Mouse (Mus musculus) CH12.LX (cell line): ENCODE results near the gene Fntb. TPM values are rescaled to one million over a fixed set of nuclear protein-coding genes. Genes with fewer than 3 reads are reported as not detected.
"Not testable (repeated sequence)": the region's sequence is repeated elsewhere in the genome, so short reads cannot be mapped to it uniquely, and the experiment has no call there.

Source experiments
- DNase-seq: peaks from one replicate; pipeline ENCODE4 v3.0.0-alpha.2; 2013; ENCODE audit errors: extremely low read depth
- H3K27ac ChIP-seq: 2 replicates; pipeline ENCODE4 v1.5.1; 2012; ENCODE audit warnings: low read depth, mild to moderate bottlenecking, control low read depth, moderate library complexity; ENCODE audit not compliant: insufficient read depth
- H3K27me3 ChIP-seq: replicated peaks from 2 replicates; pipeline ENCODE3; 2012; ENCODE audit warnings: inconsistent platforms
- H3K36me3 ChIP-seq, 2 experiments: replicated peaks in 1 of 2; 2 replicates each; pipeline versions ENCODE3 to v1.6.1; 2012; ENCODE audit warnings: inconsistent platforms in 1 of 2, low read length in 1 of 2, mild to moderate bottlenecking in 1 of 2, mixed read lengths in 1 of 2, moderate library complexity in 1 of 2; ENCODE audit not compliant: control insufficient read depth in 1 of 2, insufficient read depth in 1 of 2
- H3K4me1 ChIP-seq, 2 experiments: 2 replicates each; pipeline ENCODE4 v1.6.1; 2012; ENCODE audit warnings: inconsistent platforms in 1 of 2, moderate library complexity in 1 of 2; ENCODE audit not compliant: insufficient read depth in 2 of 2, control insufficient read depth in 1 of 2
- H3K4me2 ChIP-seq: 2 replicates; pipeline ENCODE4 v1.6.1; 2012; ENCODE audit warnings: low read depth, mild to moderate bottlenecking, control low read depth; ENCODE audit not compliant: poor library complexity, insufficient read depth, severe bottlenecking
- H3K4me3 ChIP-seq, 3 experiments: fragments of 150-350 bp in 1 of 3; sonication (generic) in 1 of 3; replicated peaks in 1 of 3; 2 replicates each; pipeline versions ENCODE3 to v1.5.1; 2011 to 2012; ENCODE audit warnings: low read depth in 2 of 3, low read length in 2 of 3, mild to moderate bottlenecking in 2 of 3, moderate library complexity in 2 of 3, control low read depth in 1 of 3, improper control_type of control experiment in 1 of 3, inconsistent platforms in 1 of 3, mixed read lengths in 1 of 3; ENCODE audit not compliant: poor library complexity in 1 of 3
- H3K79me2 ChIP-seq: replicated peaks from 2 replicates; pipeline ENCODE4 v1.6.1; 2012; ENCODE audit warnings: mild to moderate bottlenecking, moderate library complexity; ENCODE audit not compliant: control insufficient read depth, poor library complexity, insufficient read depth, severe bottlenecking; ENCODE audit errors: extremely low read depth
- H3K9ac ChIP-seq: 2 replicates; pipeline ENCODE4 v1.6.1; 2012; ENCODE audit warnings: low read depth, mild to moderate bottlenecking, control low read depth, moderate library complexity; ENCODE audit not compliant: insufficient read depth
- H3K9me3 ChIP-seq: replicated peaks from 2 replicates; pipeline ENCODE3; 2012; ENCODE audit warnings: low read length, inconsistent platforms, mixed read lengths
- CHD1 ChIP-seq: IDR thresholded peaks from 2 replicates; pipeline ENCODE4 v1.6.1; 2012; ENCODE audit warnings: low read depth, low read length, improper control_type of control experiment, inconsistent platforms
- CHD2 ChIP-seq: IDR thresholded peaks from 2 replicates; pipeline ENCODE4 v1.6.1; 2011; ENCODE audit warnings: low read length, improper control_type of control experiment
- IRF4 ChIP-seq: IDR thresholded peaks from 2 replicates; pipeline ENCODE4 v1.6.1; 2014; ENCODE audit warnings: low read depth, mild to moderate bottlenecking, inconsistent platforms, low read length, improper control_type of control experiment
- KAT2A ChIP-seq: IDR thresholded peaks from 2 replicates; pipeline ENCODE4 v1.6.1; 2012; ENCODE audit warnings: low read length, improper control_type of control experiment, inconsistent platforms; ENCODE audit not compliant: insufficient replicate concordance
- MAFK ChIP-seq: IDR thresholded peaks from 2 replicates; pipeline ENCODE4 v1.6.1; 2011; ENCODE audit warnings: low read length, improper control_type of control experiment; ENCODE audit not compliant: insufficient replicate concordance
- MAX ChIP-seq: IDR thresholded peaks from 2 replicates; pipeline ENCODE4 v1.6.1; 2011; ENCODE audit warnings: low read length, improper control_type of control experiment
- MAZ ChIP-seq: IDR thresholded peaks from 2 replicates; pipeline ENCODE4 v1.6.1; 2012; ENCODE audit warnings: low read depth, mild to moderate bottlenecking, inconsistent platforms, low read length, improper control_type of control experiment, moderate library complexity
- MEF2A ChIP-seq: IDR thresholded peaks from 2 replicates; pipeline ENCODE4 v1.6.1; 2014; ENCODE audit warnings: low read depth, mild to moderate bottlenecking, inconsistent platforms, low read length, improper control_type of control experiment, borderline replicate concordance
- MYC ChIP-seq: IDR thresholded peaks from 2 replicates; pipeline ENCODE4 v1.6.1; 2011; ENCODE audit warnings: low read depth, mild to moderate bottlenecking, improper control_type of control experiment, low read length
- NELFE ChIP-seq: IDR thresholded peaks from 2 replicates; pipeline ENCODE4 v1.6.1; 2011; ENCODE audit warnings: low read depth, low read length, improper control_type of control experiment
- RAD21 ChIP-seq: IDR thresholded peaks from 2 replicates; pipeline ENCODE4 v1.6.1; 2011; ENCODE audit warnings: low read depth, mild to moderate bottlenecking, low read length, improper control_type of control experiment, moderate library complexity
- RCOR1 ChIP-seq: conservative IDR thresholded peaks from 2 replicates; pipeline ENCODE4 v1.6.1; 2012; ENCODE audit warnings: low read depth, mild to moderate bottlenecking, inconsistent platforms, low read length, improper control_type of control experiment
- SIN3A ChIP-seq: IDR thresholded peaks from 2 replicates; pipeline ENCODE4 v1.6.1; 2012; ENCODE audit warnings: low read length, improper control_type of control experiment, inconsistent platforms
- TBP ChIP-seq: conservative IDR thresholded peaks from 2 replicates; pipeline ENCODE4 v1.6.1; 2011; ENCODE audit warnings: low read depth, low read length, improper control_type of control experiment
- TCF12 ChIP-seq: IDR thresholded peaks from 2 replicates; pipeline ENCODE4 v1.6.1; 2014; ENCODE audit warnings: low read depth, mild to moderate bottlenecking, inconsistent platforms, low read length, improper control_type of control experiment
- ZMIZ1 ChIP-seq: IDR thresholded peaks from 2 replicates; pipeline ENCODE4 v1.6.1; 2012; ENCODE audit warnings: low read depth, mild to moderate bottlenecking, inconsistent platforms, low read length, improper control_type of control experiment
- dilution Hi-C: fragments of 300-500 bp; cut with MboI; formaldehyde crosslinking; loops from 2 replicates; pipeline ENCODE4 v1.14.3; 2020; ENCODE audit warnings: low sequenced_read_pairs; ENCODE audit not compliant: extremely low pct_unique_long_range_greater_than_20kb, extremely low pct_ligation_motif_present
- in situ Hi-C: fragments of 300-500 bp; cut with MboI; formaldehyde crosslinking; loops from 3 replicates; pipeline ENCODE4 v1.14.3; 2019; ENCODE audit warnings: low sequenced_read_pairs, low pct_ligation_motif_present, low pct_unique_long_range_greater_than_20kb, mixed read lengths
- polyA plus RNA-seq: library from polyadenylated mRNA; unstranded; fragments of >175 nt; gene quantifications from 2 replicates; pipeline ENCODE4 v1.2.1, GENCODE M21; 2012; ENCODE audit warnings: low read depth; ENCODE audit not compliant: insufficient read length
- total RNA-seq, 2 experiments: library from RNA; depleted of rRNA; stranded (reverse); fragments of 300-350 nt in 1 of 2; fragments of >200 nt in 1 of 2; gene quantifications; 2 replicates each; pipeline ENCODE4 v1.2.3; 2012 to 2014

Fntb gene
- total and polyA plus RNA-seq, 3 experiments, result 5.6 to 19.5 (median 9.2) TPM

- in situ Hi-C loops, result no loop called here
- Histone ChIP-seq H3K27me3 (no peaks in the 10 kb centered on the region), H3K4me1 (peaks cover 0 to 13% of the 10 kb centered on the region in 2 experiments; a peak in 2 of 4 replicates), H3K36me3 (peaks cover 0 to 13% of the 10 kb centered on the region in 2 experiments), H3K4me2 (no peak overlapping the region), H3K9me3 (peaks cover 9% of the 10 kb centered on the region), H3K79me2 (no peaks in the 10 kb centered on the region), H3K9ac (no peak overlapping the region), H3K27ac (no peak overlapping the region), H3K4me3 (no peak overlapping the region)
- TF ChIP-seq MAX (no peak), IRF4 (no peak), MEF2A (no peak), ZMIZ1 (no peak), MAZ (no peak), MAFK (no peak), TCF12 (no peak), CHD2 (no peak), KAT2A (no peak), RCOR1 (no peak), TBP (no peak), RAD21 (no peak), NELFE (no peak), CHD1 (no peak), SIN3A (no peak)
- dilution Hi-C loops, result no loop called here
- DNase-seq, result no peak
Observed at GRCm38 (mm10) chr12:76857087-76857486, 91.7 kb downstream of the Fntb start.

- H3K4me2 ChIP-seq, H3K27ac ChIP-seq, H3K9ac ChIP-seq, H3K4me1 ChIP-seq, H3K9me3 ChIP-seq, H3K27me3 ChIP-seq, dilution Hi-C loops, H3K4me3 ChIP-seq, DNase-seq, in situ Hi-C loops, H3K79me2 ChIP-seq: not testable (repeated sequence)
- peaks cover 0 to 29% of the 10 kb centered on the region in 2 experiments for H3K36me3 ChIP-seq
Observed at GRCm38 (mm10) chr12:76858788-76859187, 93.4 kb downstream of the Fntb start.

DNA sequence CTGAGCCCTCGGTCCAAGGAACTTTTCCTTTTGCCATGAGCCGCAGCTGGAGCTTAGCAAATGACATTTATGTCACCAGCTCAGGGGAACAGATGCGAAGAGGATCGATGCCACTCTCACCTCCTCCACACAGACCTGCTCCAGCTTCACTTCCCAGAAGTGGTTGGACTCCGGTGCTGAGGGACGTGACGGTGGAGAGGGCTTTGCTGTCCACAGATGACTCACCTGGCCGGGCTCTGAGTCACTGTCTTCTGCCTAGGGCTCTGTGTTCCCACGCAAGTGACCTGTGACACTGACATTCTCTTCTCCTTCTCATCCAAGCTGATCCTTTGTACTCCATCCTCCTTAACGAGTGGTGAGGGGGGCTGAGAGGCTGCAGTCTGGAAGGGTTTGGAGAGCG is 98.3 kb downstream of the Fntb start:
- Histone ChIP-seq H3K4me1 (peaks cover 2 to 6% of the 10 kb centered on the region in 2 experiments; a peak in 2 of 4 replicates), H3K9me3 (peaks cover 5% of the 10 kb centered on the region), H3K4me2 (no peak overlapping the region), H3K4me3 (no peak overlapping the region), H3K27me3 (no peaks in the 10 kb centered on the region), H3K36me3 (peaks cover 4 to 34% of the 10 kb centered on the region in 2 experiments), H3K9ac (no peak overlapping the region), H3K79me2 (no peaks in the 10 kb centered on the region), H3K27ac (no peak overlapping the region)
- dilution Hi-C loops, result no loop called here
- in situ Hi-C loops, result no loop called here
- no peak for DNase-seq
- no peak for TF ChIP-seq MYC
- TF ChIP-seq NELFE, result no peak
